Mouse (Mus musculus) ES-E14 (cell line): Measurements from ENCODE around the gene Zfp42. TPM values are rescaled to one million over a fixed set of nuclear protein-coding genes. Genes with fewer than 3 reads are reported as not detected.
A peak's percentile ranks its signal among the peaks of the same experiment; 100 is the strongest.

Source experiments
- DNase-seq: peaks from one replicate; pipeline ENCODE4 v3.0.0-alpha.2; 2013; ENCODE audit warnings: low read depth, low spot score
- H3K27ac ChIP-seq: 2 replicates; pipeline ENCODE4 v1.5.1; 2012; ENCODE audit warnings: low read depth, mild to moderate bottlenecking, low read length, moderate library complexity, mixed read lengths; ENCODE audit not compliant: poor library complexity, insufficient read depth, severe bottlenecking
- H3K36me3 ChIP-seq: 2 replicates; pipeline ENCODE4 v1.6.1; 2012; ENCODE audit warnings: mild to moderate bottlenecking, low read length, moderate library complexity, mixed read lengths; ENCODE audit not compliant: control insufficient read depth, poor library complexity, insufficient read depth, severe bottlenecking
- H3K4me1 ChIP-seq, 2 experiments: fragments of 150-350 bp in 1 of 2; sonication (generic) in 1 of 2; 2 replicates each; pipeline ENCODE4 v1.6.1; 2012; ENCODE audit warnings: low read length in 2 of 2, mild to moderate bottlenecking in 1 of 2, mixed read lengths in 1 of 2; ENCODE audit not compliant: control insufficient read depth in 2 of 2, insufficient read depth in 2 of 2, poor library complexity in 1 of 2
- H3K4me3 ChIP-seq, 2 experiments: fragments of 150-350 bp in 1 of 2; sonication (generic) in 1 of 2; 2 replicates each; pipeline ENCODE4 v1.5.1; 2012; ENCODE audit warnings: low read length in 2 of 2, low read depth in 1 of 2, mild to moderate bottlenecking in 1 of 2, mixed read lengths in 1 of 2; ENCODE audit not compliant: insufficient read depth in 1 of 2, poor library complexity in 1 of 2, severe bottlenecking in 1 of 2
- H3K9ac ChIP-seq: 2 replicates; pipeline ENCODE4 v1.6.1; 2012; ENCODE audit warnings: low read depth, mild to moderate bottlenecking, low read length, mixed read lengths; ENCODE audit not compliant: poor library complexity, insufficient read depth, severe bottlenecking
- H3K9me3 ChIP-seq: fragments of 150-350 bp; sonication (generic); 2 replicates; pipeline ENCODE4 v1.6.1; 2012; ENCODE audit warnings: low read depth, mild to moderate bottlenecking, low read length; ENCODE audit not compliant: control insufficient read depth, insufficient read depth
- CHD2 ChIP-seq: IDR thresholded peaks from 2 replicates; pipeline ENCODE4 v1.6.1; 2014; ENCODE audit warnings: mild to moderate bottlenecking, low read depth, low read length, inconsistent platforms
- HCFC1 ChIP-seq: IDR thresholded peaks from 2 replicates; pipeline ENCODE4 v1.6.1; 2012; ENCODE audit warnings: low read length, inconsistent platforms, borderline replicate concordance; ENCODE audit not compliant: insufficient read depth
- MAFK ChIP-seq: IDR thresholded peaks from 2 replicates; pipeline ENCODE4 v1.6.1; 2014; ENCODE audit warnings: mild to moderate bottlenecking, low read depth, low read length, inconsistent platforms; ENCODE audit not compliant: insufficient read depth
- ZC3H11A ChIP-seq: IDR thresholded peaks from 2 replicates; pipeline ENCODE4 v1.6.1; 2012; ENCODE audit warnings: low read depth, mild to moderate bottlenecking, inconsistent platforms, low read length, borderline replicate concordance
- ZNF384 ChIP-seq: IDR thresholded peaks from 2 replicates; pipeline ENCODE4 v1.6.1; 2012; ENCODE audit warnings: low read depth, low read length, inconsistent platforms
- in situ Hi-C, 2 experiments: fragments of 600-800 bp; cut with MboI; formaldehyde crosslinking; loops; one replicate each; pipeline ENCODE4 v1.15.1; 2025; ENCODE audit warnings: low sequenced_read_pairs in 2 of 2, inconsistent platforms in 1 of 2; ENCODE audit not compliant: unreplicated experiment in 2 of 2
- total RNA-seq: library from RNA; depleted of rRNA; stranded (reverse); fragments of 300-350 nt; gene quantifications from 2 replicates; pipeline ENCODE4 v1.2.3, GENCODE M21; 2012

Zfp42 gene
- total RNA-seq, 1 experiment: 503 TPM

- Histone ChIP-seq H3K9ac (peak overlapping the region; percentile 52; the same call in 1 of the 2 replicates), H3K36me3 (no peaks in the 10 kb centered on the region), H3K27ac (peak overlapping the region; percentile 18), H3K4me3 (no peak overlapping the region), H3K4me1 (peaks cover 0 to 5% of the 10 kb centered on the region in 2 experiments; a peak in 3 of 4 replicates), H3K9me3 (no peaks in the 10 kb centered on the region)
- in situ Hi-C loops: no loop called here
- no peak for DNase-seq
- TF ChIP-seq HCFC1: no peak
- TF ChIP-seq MAFK: peak; percentile 62
- TF ChIP-seq CHD2: no peak
- TF ChIP-seq ZC3H11A: no peak
- TF ChIP-seq ZNF384: no peak
These were observed 24.9 kb upstream of the Zfp42 start for GRCm38 (mm10) chr8:43331657-43332056.

GRCm38 (mm10) chr8:43329913-43330705 is 23.3 kb upstream of the Zfp42 start:
- peak overlapping the region; percentile 69; the same call in 1 of the 2 replicates for H3K27ac ChIP-seq
- H3K9ac ChIP-seq: peak overlapping the region; percentile 24; the same call in 1 of the 2 replicates
- TF ChIP-seq HCFC1 (no peak), MAFK (no peak), CHD2 (no peak), ZC3H11A (no peak), ZNF384 (no peak)
- peaks cover 0 to 5% of the 10 kb centered on the region in 2 experiments for H3K4me1 ChIP-seq
- H3K4me3 ChIP-seq: peak overlapping the region in 1 of 2 experiments; percentile 7; a peak in 1 of 4 replicates
- in situ Hi-C loops: no loop called here
- no peaks in the 10 kb centered on the region for H3K9me3 ChIP-seq
- DNase-seq: no peak
- H3K36me3 ChIP-seq: no peaks in the 10 kb centered on the region

GRCm38 (mm10) chr8:43328666-43329065 is 21.9 kb upstream of the Zfp42 start:
- Histone ChIP-seq H3K9ac (peak overlapping the region; percentile 3; the same call in 1 of the 2 replicates), H3K36me3 (no peaks in the 10 kb centered on the region), H3K27ac (peak overlapping the region; percentile 47; the same call in 1 of the 2 replicates), H3K4me1 (peaks cover 2 to 5% of the 10 kb centered on the region in 2 experiments), H3K9me3 (no peaks in the 10 kb centered on the region), H3K4me3 (peak overlapping the region; percentile 3 to 38; a peak in 3 of 4 replicates)
- in situ Hi-C loops: no loop called here
- peak; percentile 94 for DNase-seq
- no peak for TF ChIP-seq CHD2
- peak; percentile 34; the same call in 1 of the 2 replicates for TF ChIP-seq ZC3H11A

GRCm38 (mm10) chr8:43320771-43321170 is 14.0 kb upstream of the Zfp42 start:
- Histone ChIP-seq H3K9me3 (no peaks in the 10 kb centered on the region), H3K36me3 (no peaks in the 10 kb centered on the region), H3K4me3 (no peak overlapping the region), H3K9ac (no peak overlapping the region), H3K4me1 (peaks cover 3 to 16% of the 10 kb centered on the region in 2 experiments; a peak in 3 of 4 replicates), H3K27ac (peak overlapping the region; percentile 94; the same call in 1 of the 2 replicates)
- DNase-seq: peak; percentile 94
- TF ChIP-seq CHD2 (peak; percentile 75; the same call in 1 of the 2 replicates), MAFK (no peak), HCFC1 (no peak), ZNF384 (no peak), ZC3H11A (no peak)
- in situ Hi-C loops: no loop called here
